Mouse (Mus musculus): ENCODE data around the gene Fgb.

DNA sequence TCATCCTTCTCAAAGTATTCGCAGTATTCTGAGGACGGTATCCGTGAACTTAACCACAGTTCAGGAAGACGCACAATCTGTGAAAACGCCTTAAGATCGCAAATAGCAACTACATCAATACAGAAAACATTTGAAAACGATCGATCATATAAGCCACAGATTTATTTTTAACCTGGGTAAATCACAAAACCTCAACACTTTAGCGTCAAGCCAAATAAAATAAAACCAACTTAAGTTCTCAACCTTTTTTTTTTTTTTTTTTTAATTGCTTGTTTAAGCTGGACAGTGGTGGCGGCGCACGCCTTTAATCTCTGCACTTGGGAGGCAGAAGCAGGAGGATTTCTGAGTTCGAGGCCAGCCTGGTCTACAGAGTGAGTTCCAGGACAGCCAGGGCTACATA, 5.1 kb upstream of the Fgb start:
- TF ChIP-seq POLR2A (IDR thresholded peaks at IDR 0.05; ENCODE audit: low read depth, low read length), result no peak
- no peak for TF ChIP-seq CTCF (IDR thresholded peaks at IDR 0.05; ENCODE audit: extremely low read depth, insufficient read depth, insufficient read length, insufficient replicate concordance)

All from spleen, adult 2 months (tissue).